Mouse (Mus musculus): ENCODE results near the gene Lce3d.
A peak's percentile ranks its signal among the peaks of the same experiment; 100 is the strongest.

GRCm38 (mm10) chr3:92998691-92999090, 41.5 kb downstream of the Lce3d start:
- TF ChIP-seq POLR2A (IDR thresholded peaks at IDR 0.05; ENCODE audit: borderline replicate concordance, extremely low read depth, insufficient read depth, insufficient read length, poor library complexity, severe bottlenecking) = no peak
- peak; percentile 98 for TF ChIP-seq CTCF (IDR thresholded peaks at IDR 0.05; ENCODE audit: borderline replicate concordance, extremely low read depth, insufficient read depth, insufficient read length)
